Mouse (Mus musculus): ENCODE data around the gene Poll.

Poll gene

DNA sequence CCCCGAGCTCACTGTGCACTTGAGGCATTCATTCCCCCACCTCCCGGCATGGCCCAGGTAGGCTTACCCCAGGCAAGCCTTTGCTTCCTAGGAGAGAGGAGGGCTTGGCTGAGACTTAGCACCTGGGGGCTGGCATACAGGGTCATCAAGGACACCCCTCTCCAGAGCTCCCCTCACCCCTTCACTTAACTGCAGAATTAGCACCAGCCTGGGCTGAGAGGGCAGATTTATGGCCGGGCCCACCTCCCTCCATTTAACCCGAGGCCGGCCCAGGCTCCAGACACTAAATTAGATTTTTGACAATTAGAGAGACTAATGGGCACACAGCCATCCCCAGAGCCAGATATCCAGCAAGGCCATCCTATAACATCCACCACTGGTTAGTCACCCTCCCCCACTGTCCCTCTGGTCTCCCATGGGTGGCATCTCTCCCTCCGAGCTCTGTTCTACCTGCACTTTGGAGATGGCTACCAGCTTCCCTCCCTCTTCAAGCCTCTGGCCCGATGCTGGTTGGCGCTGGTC is 25.1 kb downstream of the Poll start:
- no peak for ATAC-seq (ENCODE audit: low TSS enrichment)

- ATAC-seq (ENCODE audit: low TSS enrichment), result no peak
Observed at GRCm38 (mm10) chr19:45533617-45534016, 26.7 kb downstream of the Poll start.

DNA sequence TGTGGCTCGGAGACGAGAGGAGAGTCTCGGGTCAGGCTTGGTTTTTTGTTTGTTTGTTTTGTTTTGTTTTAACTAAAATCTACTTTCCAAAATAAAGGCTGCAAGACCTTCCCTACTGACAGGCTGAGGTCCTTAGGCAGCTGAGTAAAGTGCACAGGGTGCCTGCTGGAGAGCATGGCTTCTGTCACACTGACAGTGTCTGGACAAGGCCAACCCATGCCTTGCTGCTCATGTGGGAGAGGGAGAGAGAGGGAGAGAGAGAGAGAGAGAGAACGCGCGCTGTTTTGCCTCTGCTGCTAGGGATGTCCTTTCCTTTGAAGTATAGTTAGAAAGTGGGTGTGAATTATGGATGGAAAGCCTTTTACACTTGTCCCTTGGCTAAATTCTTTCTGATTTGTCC is 28.8 kb downstream of the Poll start:
- ATAC-seq (ENCODE audit: low TSS enrichment), result no peak

GRCm38 (mm10) chr19:45530200-45530995 is 29.9 kb downstream of the Poll start:
- ATAC-seq (ENCODE audit: low TSS enrichment), result no peak

DNA sequence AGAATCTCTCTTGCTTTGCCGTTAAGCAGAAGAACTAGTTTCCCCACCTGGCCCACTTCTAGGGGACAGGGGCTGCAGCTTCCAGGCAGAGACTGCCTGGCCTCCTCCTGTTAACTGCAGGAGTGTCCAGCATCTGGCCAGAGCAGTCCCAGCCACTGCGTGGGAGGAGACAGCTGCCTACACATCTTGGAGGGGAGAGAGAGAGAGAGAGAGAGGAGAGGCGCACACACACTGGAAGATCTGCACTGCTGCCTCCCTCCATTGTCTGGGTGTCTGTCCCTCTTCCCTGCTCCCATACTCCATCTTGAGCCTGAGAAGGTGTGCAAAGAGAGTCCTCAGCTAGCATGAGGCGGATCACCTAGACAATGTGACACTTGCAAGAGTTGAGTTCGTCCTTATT is 31.0 kb downstream of the Poll start:
- peak; percentile 47 for ATAC-seq (ENCODE audit: low TSS enrichment)

- no peak for ATAC-seq (ENCODE audit: low TSS enrichment)
Observed at GRCm38 (mm10) chr19:45527931-45528534, 32.3 kb downstream of the Poll start.

DNA sequence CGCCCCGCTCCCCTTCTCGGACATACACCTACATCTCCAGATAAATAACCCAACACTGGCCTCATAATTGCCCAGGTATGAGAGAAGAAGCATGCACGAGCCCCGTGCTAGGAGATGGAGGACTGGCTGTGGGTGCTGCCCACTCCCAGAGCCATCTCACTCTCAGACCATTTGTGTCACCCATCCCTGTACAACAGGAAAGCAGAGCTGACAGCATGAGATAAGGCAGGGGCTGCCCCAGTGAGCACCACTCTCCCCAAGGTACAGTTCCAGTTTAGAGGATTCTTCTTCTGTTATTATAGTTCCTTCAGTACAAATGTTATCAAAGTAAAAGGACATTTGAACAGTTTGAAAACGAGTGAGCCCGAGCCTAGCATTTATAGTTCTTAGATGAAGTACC is 32.9 kb downstream of the Poll start:
- no peak for ATAC-seq (ENCODE audit: low TSS enrichment)

DNA sequence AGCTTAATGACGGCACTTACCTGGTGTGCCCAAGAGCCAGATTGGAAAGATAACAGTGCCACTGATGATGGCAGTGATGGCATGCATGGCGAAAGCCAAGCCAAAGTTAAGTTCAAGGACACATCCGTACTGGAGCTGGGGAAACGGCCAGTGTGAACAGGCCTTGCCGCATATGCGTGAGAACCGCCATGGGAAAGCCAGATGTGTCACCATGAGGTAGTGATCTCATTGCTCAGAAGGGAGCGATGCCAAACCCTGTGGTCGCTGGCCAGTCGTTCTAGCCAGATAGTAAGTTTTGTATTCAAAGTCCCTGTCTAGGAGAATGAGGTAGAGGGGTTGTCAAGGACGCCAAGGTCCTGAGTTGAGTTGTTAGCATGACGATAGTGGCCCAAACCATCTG is 44.1 kb downstream of the Poll start:
- no peak for ATAC-seq (ENCODE audit: low TSS enrichment)

- ATAC-seq (ENCODE audit: low TSS enrichment), result no peak
Observed at GRCm38 (mm10) chr19:45515341-45515740, 45.0 kb downstream of the Poll start.

GRCm38 (mm10) chr19:45511406-45511805 is 48.9 kb downstream of the Poll start:
- ATAC-seq (ENCODE audit: low TSS enrichment), result no peak

- ATAC-seq (ENCODE audit: low TSS enrichment), result no peak
Observed at GRCm38 (mm10) chr19:45510680-45511079, 49.7 kb downstream of the Poll start.

DNA sequence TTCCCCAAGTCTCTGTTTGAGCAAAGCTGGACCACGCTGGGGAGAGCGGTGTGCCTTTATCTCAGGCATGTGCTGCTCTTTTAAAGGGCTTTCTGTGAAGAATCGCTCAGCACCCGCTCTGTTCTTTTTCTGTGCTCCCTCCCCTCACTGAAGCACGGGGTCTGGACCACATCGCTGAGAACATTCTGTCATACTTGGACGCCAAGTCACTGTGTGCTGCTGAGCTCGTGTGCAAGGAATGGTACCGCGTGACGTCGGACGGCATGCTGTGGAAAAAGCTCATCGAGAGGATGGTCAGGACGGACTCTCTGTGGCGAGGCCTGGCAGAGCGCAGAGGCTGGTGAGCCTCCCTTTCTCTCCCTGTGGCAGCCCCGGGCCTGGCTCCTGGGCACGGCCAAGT is 52.8 kb downstream of the Poll start:
- peak; percentile 85; the same call in 1 of the 2 replicates for ATAC-seq (ENCODE audit: low TSS enrichment)

DNA sequence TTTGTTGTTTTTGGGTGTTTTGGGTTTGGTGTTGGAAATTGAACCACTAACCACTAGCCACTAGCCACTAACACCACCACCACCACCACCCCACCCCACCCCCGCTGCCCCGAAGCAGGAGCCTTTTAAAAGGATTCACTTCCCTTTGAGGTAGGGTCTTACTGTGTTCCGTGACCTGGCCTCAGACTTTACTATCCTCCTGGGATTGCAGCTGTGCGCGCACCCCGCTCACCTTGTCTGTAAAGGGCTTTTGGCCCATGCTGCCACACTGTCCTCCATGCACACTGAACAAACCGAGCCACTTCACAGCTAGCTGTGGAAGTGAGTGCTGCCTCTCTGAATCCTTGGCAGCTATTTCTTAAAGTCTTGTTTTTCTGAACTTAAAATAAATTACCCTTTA is 54.9 kb downstream of the Poll start:
- ATAC-seq (ENCODE audit: low TSS enrichment), result no peak

Measured in frontal cortex, adult (tissue).